In the genomic region with DNA sequence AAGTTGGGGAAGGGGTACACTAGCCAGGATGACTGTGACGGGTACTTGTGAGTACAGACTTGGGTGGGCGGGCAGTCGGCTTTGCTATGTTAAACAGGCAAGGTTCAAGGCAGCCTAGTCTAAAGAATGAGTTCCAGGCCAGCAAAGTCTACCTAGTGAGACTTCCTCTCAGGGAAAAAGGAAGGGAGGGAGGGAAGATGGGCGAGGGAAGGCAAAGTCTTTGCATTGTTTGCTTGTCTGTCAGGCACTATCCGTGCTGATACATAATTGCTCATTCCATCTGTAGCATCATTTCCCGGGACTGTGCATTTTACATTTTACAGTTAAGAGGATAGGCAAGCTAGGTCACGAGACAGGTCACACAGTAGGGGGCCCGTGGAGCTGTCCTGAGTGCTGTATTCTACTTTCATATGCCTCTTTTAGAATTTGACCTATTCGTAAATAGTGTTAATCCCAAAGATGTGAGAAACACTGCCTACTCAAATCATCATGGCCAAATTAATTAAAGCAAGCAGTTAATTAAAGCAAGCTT, we compare ENCODE assay signal across 19 mouse cellular contexts.
"Had no signal": no experiment of that assay in that cellular context is flagged by ENCODE, and none has a peak within 500 bp of the region (broad histone marks: within the 10 kb centered on the region; RNA-seq: fewer than 3 reads in every experiment).

No protein-coding gene starts in this region.

- H3K9ac ChIP-seq: kidney, embryonic 15.5 days; limb, embryonic 12.5 days; liver, embryonic 13.5 days; liver, postnatal 0 days; lung, embryonic 15.5 days; midbrain, embryonic 15.5 days; neural tube, embryonic 13.5 days had no signal

- H3K4me3 ChIP-seq: kidney, embryonic 15.5 days; limb, embryonic 12.5 days; liver, embryonic 13.5 days; lung, embryonic 15.5 days; megakaryocyte, embryonic 14.5 days; midbrain, embryonic 15.5 days; neural tube, embryonic 13.5 days had no signal

- H3K27me3 ChIP-seq: kidney, embryonic 15.5 days; limb, embryonic 12.5 days; liver, embryonic 13.5 days; lung, embryonic 15.5 days; megakaryocyte, embryonic 14.5 days; midbrain, embryonic 15.5 days; neural tube, embryonic 13.5 days had no signal

- H3K4me2 ChIP-seq: kidney, embryonic 15.5 days; limb, embryonic 12.5 days; liver, embryonic 13.5 days; lung, embryonic 15.5 days; midbrain, embryonic 11.5 days; midbrain, embryonic 15.5 days; neural tube, embryonic 13.5 days had no signal

- DNase-seq: kidney, adult 2 months; kidney, postnatal 14 days; layer of hippocampus, postnatal 36 days; liver; liver, embryonic 13.5 days; liver, postnatal 0 days; lung, postnatal 14 days; right cerebral cortex, adult 18-20 months; spleen, adult 18-20 months; thymus, adult 2 months; thymus, postnatal 4 days had no signal

- H3K27ac ChIP-seq: kidney, embryonic 15.5 days; limb, embryonic 12.5 days; liver, embryonic 13.5 days; lung, embryonic 15.5 days; macrophage; midbrain, embryonic 15.5 days; neural tube, embryonic 13.5 days had no signal

- H3K36me3 ChIP-seq: midbrain, embryonic 15.5 days had no signal

- H3K4me1 ChIP-seq: liver, embryonic 13.5 days; lung, embryonic 15.5 days; midbrain, embryonic 15.5 days had no signal
